Comparison of ENCODE assay signal across 13 mouse cellular contexts in the genomic region with DNA sequence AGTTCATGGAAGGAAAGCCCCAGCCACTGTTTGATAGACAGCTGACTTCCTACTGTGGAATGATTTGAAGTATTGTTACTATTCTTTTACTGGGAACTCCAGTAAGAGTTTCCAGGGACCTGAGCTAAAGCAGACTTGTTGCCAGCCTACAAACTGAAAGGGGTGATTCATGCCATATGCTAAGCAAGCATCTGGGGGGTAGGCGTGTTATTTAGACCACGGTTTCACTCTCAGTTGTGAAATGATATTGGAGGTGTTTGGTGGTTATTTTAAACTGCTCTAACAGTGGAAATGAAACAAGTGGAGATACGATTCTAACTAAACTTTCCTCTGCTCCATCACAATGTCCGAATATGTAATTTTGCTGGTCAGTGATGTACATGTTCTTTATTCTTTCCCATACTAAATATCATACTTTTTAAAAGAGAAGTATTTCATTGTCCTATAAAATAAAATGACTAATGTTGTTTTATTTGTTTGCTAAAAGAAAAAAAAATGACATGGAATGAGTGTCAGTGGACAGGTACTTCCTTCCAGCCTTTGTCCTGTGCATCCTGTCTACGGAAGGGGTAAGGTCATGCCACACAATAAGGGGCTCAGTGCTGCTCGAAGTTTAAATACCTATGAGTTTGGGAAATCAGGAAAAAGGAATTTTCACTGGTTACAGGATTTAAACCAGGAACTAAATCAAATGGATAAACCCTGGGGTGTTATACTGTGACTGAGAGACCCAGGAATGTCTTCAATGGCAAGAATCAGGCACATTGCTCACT. TPM values are rescaled to one million over a fixed set of nuclear protein-coding genes. Genes with fewer than 3 reads are reported as not detected.
A peak's percentile ranks its signal among the peaks of the same experiment; 100 is the strongest.
DNase-seq lines count a peak whose midpoint lies in the region; ATAC-seq and TF ChIP-seq lines count a peak whose summit lies in the region.
"Had no signal": no experiment of that assay in that cellular context is flagged by ENCODE, and none has a peak within 500 bp of the region (broad histone marks: within the 10 kb centered on the region; RNA-seq: fewer than 3 reads in every experiment).

No protein-coding gene starts in this region.

- no peak overlapping the region for H3K9ac ChIP-seq in intestine, embryonic 16.5 days (ENCODE audit: low read depth, low read length)
- no peak overlapping the region for H3K9ac ChIP-seq in intestine, postnatal 0 days (ENCODE audit: low read depth, low read length)
- H3K9ac ChIP-seq in neural tube, embryonic 15.5 days (replicated peaks) = no peak overlapping the region
- H3K9ac ChIP-seq in liver, postnatal 0 days (replicated peaks) = no peak overlapping the region
- H3K9ac ChIP-seq: forebrain, embryonic 12.5 days had no signal

- TF ChIP-seq CTCF in intestine, postnatal 0 days (IDR thresholded peaks at IDR 0.05; ENCODE audit: low read depth) = no peak
- no peak for TF ChIP-seq CTCF in left cerebral cortex, adult 2 months (IDR thresholded peaks at IDR 0.05)
- TF ChIP-seq CTCF in liver, postnatal 0 days (IDR thresholded peaks at IDR 0.05; ENCODE audit: low read depth) = no peak

- no peak overlapping the region for H3K4me2 ChIP-seq in intestine, embryonic 16.5 days (ENCODE audit: low read depth, low read length)
- no peak overlapping the region for H3K4me2 ChIP-seq in intestine, postnatal 0 days (replicated peaks; ENCODE audit: low read depth)
- no peak overlapping the region for H3K4me2 ChIP-seq in neural tube, embryonic 15.5 days
- H3K4me2 ChIP-seq in liver, postnatal 0 days (ENCODE audit: low read depth, low read length) = no peak overlapping the region
- H3K4me2 ChIP-seq: forebrain, embryonic 12.5 days had no signal

- peak overlapping the region; percentile 5; the same call in 1 of the 2 replicates for H3K27ac ChIP-seq in intestine, embryonic 16.5 days (ENCODE audit: low read length)
- no peak overlapping the region for H3K27ac ChIP-seq in intestine, postnatal 0 days (ENCODE audit: low read depth, low read length)
- H3K27ac ChIP-seq in left cerebral cortex, adult 2 months = peak overlapping the region; percentile 44
- H3K27ac ChIP-seq in neural tube, embryonic 15.5 days (replicated peaks) = no peak overlapping the region
- H3K27ac ChIP-seq in liver, postnatal 0 days (ENCODE audit: low read depth) = no peak overlapping the region
- H3K27ac ChIP-seq: forebrain, embryonic 12.5 days had no signal

- no peak for ATAC-seq in intestine, embryonic 16.5 days
- ATAC-seq in intestine, postnatal 0 days = no peak
- no peak for ATAC-seq in neural tube, embryonic 15.5 days (ENCODE audit: low FRiP score)
- ATAC-seq in liver, postnatal 0 days = no peak
- ATAC-seq: inflammation-experienced regulatory T-cells, adult 6 months had no signal

- intact Hi-C loops in left cerebral cortex, adult 2 months (cut with DNase I) = loop anchor here (1.0 kb wide), 2 partner anchors 22 to 32 kb away; no protein-coding TSS in a partner anchor

- H3K27me3 ChIP-seq in intestine, embryonic 16.5 days (replicated peaks; ENCODE audit: control insufficient read depth, insufficient read depth, low read length) = no peaks in the 10 kb centered on the region; the same call in 1 of the 2 replicates
- H3K27me3 ChIP-seq in intestine, postnatal 0 days (replicated peaks; ENCODE audit: control insufficient read depth, insufficient read depth, low read length) = no peaks in the 10 kb centered on the region
- no peaks in the 10 kb centered on the region for H3K27me3 ChIP-seq in neural tube, embryonic 15.5 days (replicated peaks)
- peaks cover 3% of the 10 kb centered on the region; the same call in 1 of the 2 replicates for H3K27me3 ChIP-seq in liver, postnatal 0 days (ENCODE audit: insufficient read depth, low read length)

- no peaks in the 10 kb centered on the region for H3K36me3 ChIP-seq in intestine, embryonic 16.5 days (ENCODE audit: control insufficient read depth, insufficient read depth, low read length)
- H3K36me3 ChIP-seq in intestine, postnatal 0 days (ENCODE audit: control insufficient read depth, insufficient read depth) = no peaks in the 10 kb centered on the region
- H3K36me3 ChIP-seq in neural tube, embryonic 15.5 days = no peaks in the 10 kb centered on the region
- no peaks in the 10 kb centered on the region for H3K36me3 ChIP-seq in liver, postnatal 0 days (replicated peaks; ENCODE audit: insufficient read depth, low read length)
- H3K36me3 ChIP-seq: forebrain, embryonic 12.5 days had no signal

- H3K9me3 ChIP-seq in intestine, embryonic 16.5 days (ENCODE audit: control insufficient read depth, low read length) = no peaks in the 10 kb centered on the region
- H3K9me3 ChIP-seq in intestine, postnatal 0 days (ENCODE audit: control insufficient read depth) = no peaks in the 10 kb centered on the region
- H3K9me3 ChIP-seq in neural tube, embryonic 15.5 days (replicated peaks) = no peaks in the 10 kb centered on the region
- H3K9me3 ChIP-seq in liver, postnatal 0 days (ENCODE audit: low read length) = no peaks in the 10 kb centered on the region
- H3K9me3 ChIP-seq: forebrain, embryonic 12.5 days had no signal

- TF ChIP-seq EP300 in liver, postnatal 0 days (IDR thresholded peaks at IDR 0.05; ENCODE audit: low read depth) = no peak

- 71% methylated on average over 6 of the region's 6 CpGs for WGBS in intestine, embryonic 16.5 days
- 73% methylated on average over 6 of the region's 6 CpGs for WGBS in intestine, postnatal 0 days
- 82% methylated on average over 6 of the region's 6 CpGs for WGBS in neural tube, embryonic 15.5 days
- 57% methylated on average over 6 of the region's 6 CpGs for WGBS in liver, postnatal 0 days (ENCODE audit: insufficient replicate concordance)

- H3K4me1 ChIP-seq in intestine, embryonic 16.5 days (ENCODE audit: control insufficient read depth, insufficient read depth, low read length) = peaks cover 4% of the 10 kb centered on the region
- 0 out of 2 replicates have a peak, but pooled peaks cover 4% of the 10 kb centered on the region for H3K4me1 ChIP-seq in intestine, postnatal 0 days (replicated peaks; ENCODE audit: control insufficient read depth, insufficient read depth, low read length)
- H3K4me1 ChIP-seq in neural tube, embryonic 15.5 days = peaks cover 4% of the 10 kb centered on the region
- H3K4me1 ChIP-seq in liver, postnatal 0 days (ENCODE audit: insufficient read depth) = no peaks in the 10 kb centered on the region

- peak; percentile 71 for DNase-seq in NIH3T3 (ENCODE audit: low read depth)
- DNase-seq in frontal cortex, adult 2 months (ENCODE audit: extremely low spot score in 1 of 2, low spot score in 1 of 2) = peak; percentile 83 to 93
- DNase-seq in left cerebral cortex, adult 2 months (ENCODE audit: extremely low spot score in 1 of 2, low spot score in 2 of 2) = peak; percentile 67 to 74
- DNase-seq in liver, postnatal 0 days = no peak
- DNase-seq in adrenal gland, postnatal 4 days (ENCODE audit: low spot score in 2 of 2) = no peak
- DNase-seq: adrenal gland, postnatal 10 days; lung, adult 18-20 months; thymus, adult 18-20 months had no signal

- H3K4me3 ChIP-seq in intestine, embryonic 16.5 days (ENCODE audit: low read length) = no peak overlapping the region
- H3K4me3 ChIP-seq in intestine, postnatal 0 days (ENCODE audit: low read depth, low read length) = no peak overlapping the region
- no peak overlapping the region for H3K4me3 ChIP-seq in left cerebral cortex, adult 2 months
- no peak overlapping the region for H3K4me3 ChIP-seq in neural tube, embryonic 15.5 days (replicated peaks)
- no peak overlapping the region for H3K4me3 ChIP-seq in liver, postnatal 0 days (ENCODE audit: low read depth, low read length)
- H3K4me3 ChIP-seq: forebrain, embryonic 12.5 days had no signal

RNA-seq across cellular contexts. Expression of gene Cavin3, which starts 5.2 kb away (rescaled TPM):
- polyA plus RNA-seq in intestine, embryonic 16.5 days (2015; fragmentation: Nextera tagmentation; extraction: Ambion mirVana) = 80.5 and 86.6 TPM in 2 replicates
- 79.9 and 80.1 TPM in 2 replicates for polyA plus RNA-seq in intestine, postnatal 0 days (2015; fragmentation: Nextera tagmentation; extraction: Ambion mirVana)
- polyA plus RNA-seq in frontal cortex, adult 2 months (2012; rRNA removed) = 30.1 and 30.8 TPM in 2 replicates
- 10 to 100 TPM; 17.9 to 18.7 TPM for total RNA-seq in left cerebral cortex, adult 2 months (2021)
- polyA plus RNA-seq in neural tube, embryonic 15.5 days (2015; fragmentation: Nextera tagmentation; extraction: Ambion mirVana) = 34.6 and 39.9 TPM in 2 replicates
- 4.5 and 4.7 TPM in 2 replicates for polyA plus RNA-seq in liver, postnatal 0 days (2015; fragmentation: Nextera tagmentation; extraction: Ambion mirVana)
- 10 to 100 TPM; 53.5 to 56.8 TPM for total RNA-seq in adrenal gland, postnatal 4 days (2021)
- polyA plus RNA-seq: inflammation-experienced regulatory T-cells, adult 6 months had no signal

Comparison
In these comparisons a context has a peak if more than half of its experiments do, and no peak if none do; other contexts are left out.
1. H3K27ac ChIP-seq: peak in intestine, embryonic 16.5 days (single experiment) and left cerebral cortex, adult 2 months (single experiment); none in intestine, postnatal 0 days (single experiment), neural tube, embryonic 15.5 days (single experiment) and liver, postnatal 0 days (single experiment).
2. DNase-seq: peak in NIH3T3 (single experiment), frontal cortex, adult 2 months (2 of 2) and left cerebral cortex, adult 2 months (2 of 2); none in liver, postnatal 0 days (single experiment) and adrenal gland, postnatal 4 days (0 of 2).